In genomic region chr3:53974905-53975551, GRCm38 (mm10) we compare ENCODE assay signal across 10 mouse cellular contexts.
A peak's percentile ranks its signal among the peaks of the same experiment; 100 is the strongest.
DNase-seq lines count a peak whose midpoint lies in the region; ATAC-seq and TF ChIP-seq lines count a peak whose summit lies in the region.
"Had no signal": no experiment of that assay in that cellular context is flagged by ENCODE, and none has a peak within 500 bp of the region (broad histone marks: within the 10 kb centered on the region; RNA-seq: fewer than 3 reads in every experiment).

No protein-coding gene starts in this region.

- H3K4me1 ChIP-seq in kidney, embryonic 15.5 days = peaks cover 5% of the 10 kb centered on the region; the same call in 1 of the 2 replicates
- no peaks in the 10 kb centered on the region for H3K4me1 ChIP-seq in forebrain, embryonic 14.5 days (ENCODE audit: control insufficient read depth, insufficient read depth, low read length)
- no peaks in the 10 kb centered on the region for H3K4me1 ChIP-seq in heart, adult 2 months (ENCODE audit: control insufficient read depth, insufficient read depth, low read length)
- H3K4me1 ChIP-seq: heart, embryonic 15.5 days had no signal

- H3K79me2 ChIP-seq in heart, adult 2 months (replicated peaks; ENCODE audit: control insufficient read depth, insufficient read depth, low read length) = no peaks in the 10 kb centered on the region

- WGBS in kidney, embryonic 15.5 days = 23% methylated on average over 10 of the region's 10 CpGs
- WGBS in forebrain, embryonic 14.5 days = 32% methylated on average over 10 of the region's 10 CpGs
- WGBS in heart, adult 2 months = 45% methylated on average over 10 of the region's 10 CpGs

- no peaks in the 10 kb centered on the region for H3K9me3 ChIP-seq in kidney, embryonic 15.5 days (replicated peaks)
- no peaks in the 10 kb centered on the region for H3K9me3 ChIP-seq in forebrain, embryonic 14.5 days (replicated peaks; ENCODE audit: control insufficient read depth, low read length)
- H3K9me3 ChIP-seq: heart, embryonic 15.5 days had no signal

- DNase-seq in kidney, adult 8-10 months = no peak
- peak; percentile 18 for DNase-seq in R1 (ENCODE audit: low read depth, low spot score)
- peak; percentile 49 for DNase-seq in forebrain, embryonic 14.5 days (ENCODE audit: low spot score)
- DNase-seq in spleen, postnatal 36 days (ENCODE audit: low spot score in 2 of 2) = peak; percentile 47 to 60
- DNase-seq in kidney, postnatal 4 days = no peak
- DNase-seq in heart, adult 2 months = no peak
- DNase-seq: cerebellum, adult 2 months had no signal

- intact Hi-C loops in heart, adult 2 months (cut with DNase I) = no loop called here

- H3K4me3 ChIP-seq in kidney, embryonic 15.5 days (replicated peaks) = no peak overlapping the region
- no peak overlapping the region for H3K4me3 ChIP-seq in forebrain, embryonic 14.5 days (ENCODE audit: low read depth, low read length)
- H3K4me3 ChIP-seq in heart, adult 2 months = no peak overlapping the region
- H3K4me3 ChIP-seq: heart, embryonic 15.5 days had no signal

- peak; percentile 60; the same call in 1 of the 2 replicates for ATAC-seq in kidney, embryonic 15.5 days (replicated peaks; ENCODE audit: low FRiP score)
- ATAC-seq in forebrain, embryonic 14.5 days = peak; percentile 58; the same call in 1 of the 2 replicates
- ATAC-seq in inflammation-experienced regulatory T-cells, adult 6 months = no peak

- H3K4me2 ChIP-seq in kidney, embryonic 15.5 days = peak overlapping the region; percentile 43
- H3K4me2 ChIP-seq in forebrain, embryonic 14.5 days (ENCODE audit: low read length) = no peak overlapping the region
- H3K4me2 ChIP-seq: heart, embryonic 15.5 days had no signal

- no peak for TF ChIP-seq CTCF in heart, adult 2 months (IDR thresholded peaks at IDR 0.05)

- no peak overlapping the region for H3K9ac ChIP-seq in kidney, embryonic 15.5 days
- H3K9ac ChIP-seq in forebrain, embryonic 14.5 days (ENCODE audit: low read length) = no peak overlapping the region
- H3K9ac ChIP-seq in heart, adult 2 months (ENCODE audit: low read depth, low read length) = no peak overlapping the region
- H3K9ac ChIP-seq: heart, embryonic 15.5 days had no signal

- no peak for TF ChIP-seq EP300 in heart, adult 2 months (IDR thresholded peaks at IDR 0.05; ENCODE audit: insufficient read depth, low read depth, low read length)

- TF ChIP-seq POLR2A in heart, adult 2 months (IDR thresholded peaks at IDR 0.05; ENCODE audit: insufficient read depth, low read depth, low read length) = no peak

- H3K27me3 ChIP-seq in kidney, embryonic 15.5 days = no peaks in the 10 kb centered on the region
- H3K27me3 ChIP-seq in forebrain, embryonic 14.5 days (replicated peaks; ENCODE audit: control insufficient read depth, insufficient read depth, low read length) = no peaks in the 10 kb centered on the region
- no peaks in the 10 kb centered on the region for H3K27me3 ChIP-seq in heart, adult 2 months (ENCODE audit: control insufficient read depth, insufficient read depth, low read length)
- H3K27me3 ChIP-seq: heart, embryonic 15.5 days had no signal

- H3K36me3 ChIP-seq in kidney, embryonic 15.5 days = no peaks in the 10 kb centered on the region
- no peaks in the 10 kb centered on the region for H3K36me3 ChIP-seq in forebrain, embryonic 14.5 days (ENCODE audit: control insufficient read depth, insufficient read depth, low read length)
- H3K36me3 ChIP-seq in heart, adult 2 months (ENCODE audit: control insufficient read depth, insufficient read depth, low read length) = no peaks in the 10 kb centered on the region
- H3K36me3 ChIP-seq: heart, embryonic 15.5 days had no signal

- H3K27ac ChIP-seq in kidney, embryonic 15.5 days = no peak overlapping the region
- no peak overlapping the region for H3K27ac ChIP-seq in forebrain, embryonic 14.5 days (ENCODE audit: low read depth, low read length)
- no peak overlapping the region for H3K27ac ChIP-seq in heart, adult 2 months
- H3K27ac ChIP-seq: heart, embryonic 15.5 days had no signal

Comparison
In these comparisons a context has a peak if more than half of its experiments do, and no peak if none do; other contexts are left out.
1. DNase-seq: peak in R1 (single experiment), forebrain, embryonic 14.5 days (single experiment) and spleen, postnatal 36 days (2 of 2); none in kidney, adult 8-10 months (0 of 2), kidney, postnatal 4 days (0 of 2) and heart, adult 2 months (0 of 2).